Mouse (Mus musculus) yolk sac, embryonic 10.5 days (tissue): ENCODE results near the gene Gfod2.
A peak's percentile ranks its signal among the peaks of the same experiment; 100 is the strongest.

Source experiments
- DNase-seq: peaks from one replicate; pipeline ENCODE4 v3.0.0-alpha.2; 2017; ENCODE audit warnings: low spot score

The Gfod2 gene

GRCm38 (mm10) chr8:105757796-105758276 is 628 bp downstream of the Gfod2 start:
- DNase-seq = no peak

GRCm38 (mm10) chr8:105754688-105755087 is 3.8 kb downstream of the Gfod2 start:
- peak; percentile 40 for DNase-seq

- DNase-seq = no peak
Observed at GRCm38 (mm10) chr8:105753916-105754315, 4.5 kb downstream of the Gfod2 start.

- peak; percentile 49 for DNase-seq
Observed at GRCm38 (mm10) chr8:105750606-105751005, 7.9 kb downstream of the Gfod2 start.

- DNase-seq = no peak
Observed at GRCm38 (mm10) chr8:105743301-105743700, 15.2 kb downstream of the Gfod2 start.

GRCm38 (mm10) chr8:105739216-105739615 is 19.2 kb downstream of the Gfod2 start:
- DNase-seq = no peak

GRCm38 (mm10) chr8:105732186-105732585 is 26.3 kb downstream of the Gfod2 start:
- DNase-seq = no peak

GRCm38 (mm10) chr8:105727397-105728124 is 30.9 kb downstream of the Gfod2 start:
- DNase-seq = no peak

- DNase-seq = no peak
Observed at GRCm38 (mm10) chr8:105725726-105726125, 32.7 kb downstream of the Gfod2 start.

GRCm38 (mm10) chr8:105722861-105723260 is 35.6 kb downstream of the Gfod2 start:
- DNase-seq = no peak

- DNase-seq = no peak
Observed at GRCm38 (mm10) chr8:105719637-105720036, 38.8 kb downstream of the Gfod2 start.

GRCm38 (mm10) chr8:105716302-105716945 is 42.0 kb downstream of the Gfod2 start:
- no peak for DNase-seq

GRCm38 (mm10) chr8:105715042-105715441 is 43.4 kb downstream of the Gfod2 start:
- DNase-seq = no peak

GRCm38 (mm10) chr8:105714139-105714538 is 44.3 kb downstream of the Gfod2 start:
- DNase-seq = peak; percentile 70

GRCm38 (mm10) chr8:105712286-105712685 is 46.2 kb downstream of the Gfod2 start:
- DNase-seq = no peak

GRCm38 (mm10) chr8:105709317-105709716 is 49.1 kb downstream of the Gfod2 start:
- no peak for DNase-seq

GRCm38 (mm10) chr8:105708675-105709074 is 49.8 kb downstream of the Gfod2 start:
- DNase-seq = no peak

GRCm38 (mm10) chr8:105707498-105708403 is 50.7 kb downstream of the Gfod2 start, which contains the start of the genes 4933405L10Rik and Enkd1:
TSS of gene 4933405L10Rik (plus strand) at chr8:105707655.
TSS of gene Enkd1 (minus strand) at chr8:105708210.
- peak; percentile 89 for DNase-seq

- no peak for DNase-seq
Observed at GRCm38 (mm10) chr8:105706426-105706825, 52.0 kb downstream of the Gfod2 start.

GRCm38 (mm10) chr8:105704955-105705354 is 53.5 kb downstream of the Gfod2 start:
- no peak for DNase-seq

GRCm38 (mm10) chr8:105704146-105704812 is 54.2 kb downstream of the Gfod2 start:
- DNase-seq = no peak
